16 mouse cellular contexts compared by ENCODE assay signal in the genomic region with DNA sequence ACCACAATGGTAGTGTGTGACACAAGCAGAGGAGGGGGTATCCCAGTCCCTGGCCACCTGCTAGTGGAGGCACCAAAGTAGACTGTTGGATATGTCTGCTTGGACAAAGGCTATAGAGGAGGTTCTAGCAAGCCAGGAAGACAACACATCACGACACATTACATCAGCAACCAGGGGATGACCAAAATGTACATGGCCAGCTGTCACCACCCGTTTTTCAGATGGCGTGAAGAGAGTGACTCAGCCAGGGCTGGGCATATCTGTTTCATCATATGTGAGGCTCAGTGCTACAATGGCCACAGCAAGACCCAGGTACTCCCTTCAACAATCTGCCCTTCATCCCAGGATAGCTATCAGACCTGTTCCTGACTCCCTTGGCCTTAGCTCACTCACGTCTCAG.
DNase-seq lines count a peak whose midpoint lies in the region.
"Had no signal": no experiment of that assay in that cellular context is flagged by ENCODE, and none has a peak within 500 bp of the region (broad histone marks: within the 10 kb centered on the region; RNA-seq: fewer than 3 reads in every experiment).

No protein-coding gene starts in this region.

- intact Hi-C loops in left cerebral cortex, postnatal 10 days (cut with DNase I), result no loop called here

- peak; percentile 52 to 64 for DNase-seq in left cerebral cortex, adult 18-20 months (ENCODE audit: low spot score in 2 of 2)
- no peak for DNase-seq in left cerebral cortex, postnatal 10 days (ENCODE audit: extremely low spot score in 1 of 2, low spot score in 2 of 2)
- peak; percentile 71 for DNase-seq in right cerebral cortex, adult 18-20 months
- DNase-seq in right cerebral cortex, postnatal 14 days, result no peak
- DNase-seq in 3T3-L1 (ENCODE audit: low read depth, low spot score), result peak; percentile 18
- DNase-seq in brain, adult 2 months (ENCODE audit: low read depth, low spot score), result peak; percentile 56
- no peak for DNase-seq in spleen, adult 18-20 months
- DNase-seq: adrenal gland, adult 8-10 months; B cell, adult 2 months; cerebellum, adult 11-12 months; cerebellum, adult 9-10 months; cerebellum, postnatal 25 days; gastrocnemius, postnatal 10 days; heart, adult 18-20 months; heart, postnatal 10 days; heart, postnatal 4 days had no signal

Comparison
In these comparisons a context has a peak if more than half of its experiments do, and no peak if none do; other contexts are left out.
1. DNase-seq: peak in left cerebral cortex, adult 18-20 months (2 of 2), right cerebral cortex, adult 18-20 months (single experiment), 3T3-L1 (single experiment) and brain, adult 2 months (single experiment); none in left cerebral cortex, postnatal 10 days (0 of 2), right cerebral cortex, postnatal 14 days (single experiment) and spleen, adult 18-20 months (0 of 2).